Mouse (Mus musculus) cortical plate, adult 2 months (tissue): ENCODE measurements at regions not wholly inside any gene's neighbourhood (a gene's known extent, or its start where the extent isn't known, plus 50 kb on each side); places are given as distances from the start of the nearest gene placed in this dataset.

ENCODE experiments used
- CTCF ChIP-seq: fragments of 200-500 bp; IDR thresholded peaks from 2 replicates; pipeline ENCODE4 v1.5.1; 2011; ENCODE audit warnings: mild to moderate bottlenecking, control low read depth, low read length; ENCODE audit not compliant: insufficient read depth; ENCODE audit errors: extremely low read depth
- POLR2A ChIP-seq: fragments of 200-500 bp; IDR thresholded peaks from 2 replicates; pipeline ENCODE4 v1.6.1; 2011; ENCODE audit warnings: mild to moderate bottlenecking, low read length, control low read depth; ENCODE audit not compliant: insufficient read depth; ENCODE audit errors: extremely low read depth

GRCm38 (mm10) chr9:87961796-87962195 lies 230.7 kb upstream of the Tbx18 start:
- TF ChIP-seq CTCF (no peak), POLR2A (no peak)
